Mouse (Mus musculus): ENCODE data around the gene Rbms1. TPM values are rescaled to one million over a fixed set of nuclear protein-coding genes. Genes with fewer than 3 reads are reported as not detected.

The Rbms1 gene
- total and polyA plus RNA-seq, 2 experiments from 2014 or later = 16.2 to 38.2 TPM

DNA sequence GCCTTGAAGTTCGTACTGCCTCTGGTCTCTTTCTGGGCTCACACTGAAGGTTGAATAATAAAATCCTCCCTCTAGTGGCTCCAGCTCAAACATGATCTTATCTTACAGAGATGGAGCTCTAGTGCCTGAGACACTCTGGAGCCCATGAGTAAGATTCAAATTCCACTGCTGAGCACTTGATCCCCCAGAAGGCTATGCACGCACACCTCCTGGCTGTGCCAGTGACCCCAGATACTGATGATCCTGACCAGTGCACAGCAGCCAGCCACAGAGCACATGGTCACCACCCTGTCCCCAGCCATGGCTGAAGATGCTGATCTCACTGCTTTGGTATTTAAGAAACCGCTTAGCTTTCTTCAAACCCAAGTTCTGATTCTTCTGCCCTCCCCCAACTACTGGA lies 215.4 kb downstream of the Rbms1 start:
- Histone ChIP-seq H3K27me3 (ENCODE audit: insufficient read depth, low read length) (no peaks in the 10 kb centered on the region), H3K4me2 (ENCODE audit: low read depth) (no peak overlapping the region), H3K9ac (no peak overlapping the region), H3K27ac (ENCODE audit: low read depth, low read length) (no peak overlapping the region), H3K4me1 (ENCODE audit: insufficient read depth) (no peaks in the 10 kb centered on the region), H3K4me3 (ENCODE audit: low read depth, low read length) (no peak overlapping the region), H3K9me3 (ENCODE audit: low read length) (no peaks in the 10 kb centered on the region), H3K36me3 (ENCODE audit: insufficient read depth) (no peaks in the 10 kb centered on the region)
- no peak for TF ChIP-seq CTCF (IDR thresholded peaks at IDR 0.05; ENCODE audit: low read depth)
- ATAC-seq = no peak
- DNase-seq = no peak
- WGBS = 87% methylated on average over 3 of the region's 3 CpGs

DNA sequence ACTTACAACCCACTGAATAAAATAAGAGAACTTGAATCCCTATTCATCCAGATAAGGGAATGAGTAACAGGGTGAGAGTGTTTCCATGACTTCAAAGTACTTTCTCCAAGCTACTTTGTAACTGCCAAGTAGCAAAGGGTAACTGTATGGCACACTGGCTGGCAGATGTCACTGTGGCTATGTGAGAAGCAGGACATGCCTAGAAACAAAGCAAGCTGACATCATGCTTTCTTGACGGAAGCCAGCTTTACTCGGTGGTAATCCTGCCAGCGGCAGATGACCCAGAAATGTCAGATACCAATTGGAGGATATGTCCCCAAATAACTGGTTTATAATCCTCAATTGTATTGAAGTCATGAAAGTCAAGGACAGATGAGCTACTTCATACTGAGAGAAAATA lies 218.3 kb downstream of the Rbms1 start:
- Histone ChIP-seq H3K4me1 (ENCODE audit: insufficient read depth) (no peaks in the 10 kb centered on the region), H3K27me3 (ENCODE audit: insufficient read depth, low read length) (no peaks in the 10 kb centered on the region), H3K36me3 (ENCODE audit: insufficient read depth) (no peaks in the 10 kb centered on the region), H3K27ac (ENCODE audit: low read depth, low read length) (no peak overlapping the region), H3K9me3 (ENCODE audit: low read length) (no peaks in the 10 kb centered on the region), H3K4me3 (ENCODE audit: low read depth, low read length) (no peak overlapping the region), H3K4me2 (ENCODE audit: low read depth) (no peak overlapping the region), H3K9ac (no peak overlapping the region)
- no peak for TF ChIP-seq CTCF (IDR thresholded peaks at IDR 0.05; ENCODE audit: low read depth)
- WGBS = 54% methylated on average over 3 of the region's 3 CpGs
- DNase-seq (no peak), ATAC-seq (no peak)

- H3K4me3 ChIP-seq (ENCODE audit: low read depth, low read length) = no peak overlapping the region
- no peaks in the 10 kb centered on the region for H3K27me3 ChIP-seq (ENCODE audit: insufficient read depth, low read length)
- no peak overlapping the region for H3K27ac ChIP-seq (ENCODE audit: low read depth, low read length)
- H3K9ac ChIP-seq = no peak overlapping the region
- no peak overlapping the region for H3K4me2 ChIP-seq (ENCODE audit: low read depth)
- H3K36me3 ChIP-seq (ENCODE audit: insufficient read depth) = no peaks in the 10 kb centered on the region
- H3K9me3 ChIP-seq (ENCODE audit: low read length) = no peaks in the 10 kb centered on the region
- ATAC-seq = no peak
- TF ChIP-seq CTCF (IDR thresholded peaks at IDR 0.05; ENCODE audit: low read depth) = no peak
- 82% methylated on average over 10 of the region's 10 CpGs for WGBS
- no peaks in the 10 kb centered on the region for H3K4me1 ChIP-seq (ENCODE audit: insufficient read depth)
- no peak for DNase-seq
These were observed 223.4 kb downstream of the Rbms1 start for GRCm38 (mm10) chr2:60739389-60740137.

GRCm38 (mm10) chr2:60730929-60731328 lies 232.1 kb downstream of the Rbms1 start:
- Histone ChIP-seq H3K4me1 (ENCODE audit: insufficient read depth) (no peaks in the 10 kb centered on the region), H3K4me2 (ENCODE audit: low read depth) (no peak overlapping the region), H3K9me3 (ENCODE audit: low read length) (no peaks in the 10 kb centered on the region), H3K9ac (no peak overlapping the region), H3K36me3 (ENCODE audit: insufficient read depth) (no peaks in the 10 kb centered on the region), H3K27me3 (ENCODE audit: insufficient read depth, low read length) (no peaks in the 10 kb centered on the region), H3K27ac (ENCODE audit: low read depth, low read length) (no peak overlapping the region), H3K4me3 (ENCODE audit: low read depth, low read length) (no peak overlapping the region)
- no peak; the same call in 1 of the 2 replicates for TF ChIP-seq CTCF (IDR thresholded peaks at IDR 0.05; ENCODE audit: low read depth)
- WGBS = 53% methylated on average over 6 of the region's 6 CpGs
- no peak for DNase-seq
- ATAC-seq = no peak

DNA sequence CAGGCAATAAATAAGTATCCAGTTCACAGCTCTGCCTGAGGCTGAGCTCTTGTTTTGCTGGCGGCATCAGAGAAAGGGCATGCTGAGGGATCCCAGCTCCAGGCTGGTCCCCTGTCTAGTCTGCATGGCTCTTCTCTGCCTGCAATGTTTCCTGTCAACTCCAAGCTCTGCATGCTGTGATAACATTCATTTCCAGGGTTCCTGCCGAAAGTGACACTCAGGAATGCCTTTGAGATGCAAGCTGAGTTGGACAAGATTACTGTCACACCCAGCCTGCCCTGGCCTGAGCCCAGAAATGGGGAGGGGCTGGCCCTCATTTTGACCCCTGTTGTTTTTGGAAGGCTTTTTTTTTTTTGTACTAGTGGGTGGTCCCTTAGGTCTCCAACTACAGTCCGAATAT lies 233.0 kb downstream of the Rbms1 start:
- Histone ChIP-seq H3K9me3 (ENCODE audit: low read length) (no peaks in the 10 kb centered on the region), H3K4me3 (ENCODE audit: low read depth, low read length) (no peak overlapping the region), H3K27ac (ENCODE audit: low read depth, low read length) (no peak overlapping the region), H3K9ac (no peak overlapping the region), H3K4me2 (ENCODE audit: low read depth) (no peak overlapping the region), H3K4me1 (ENCODE audit: insufficient read depth) (no peaks in the 10 kb centered on the region), H3K27me3 (ENCODE audit: insufficient read depth, low read length) (no peaks in the 10 kb centered on the region), H3K36me3 (ENCODE audit: insufficient read depth) (no peaks in the 10 kb centered on the region)
- TF ChIP-seq CTCF (IDR thresholded peaks at IDR 0.05; ENCODE audit: low read depth) = no peak
- ATAC-seq (no peak; the same call in 1 of the 2 replicates), DNase-seq (no peak)
- 17% methylated on average over 3 of the region's 3 CpGs for WGBS

GRCm38 (mm10) chr2:60728902-60729585 lies 233.9 kb downstream of the Rbms1 start:
- Histone ChIP-seq H3K4me2 (ENCODE audit: low read depth) (no peak overlapping the region), H3K36me3 (ENCODE audit: insufficient read depth) (no peaks in the 10 kb centered on the region), H3K4me1 (ENCODE audit: insufficient read depth) (no peaks in the 10 kb centered on the region), H3K9ac (no peak overlapping the region), H3K4me3 (ENCODE audit: low read depth, low read length) (no peak overlapping the region), H3K27ac (ENCODE audit: low read depth, low read length) (no peak overlapping the region), H3K27me3 (ENCODE audit: insufficient read depth, low read length) (no peaks in the 10 kb centered on the region), H3K9me3 (ENCODE audit: low read length) (no peaks in the 10 kb centered on the region)
- ATAC-seq = no peak
- no peak for DNase-seq
- TF ChIP-seq CTCF (IDR thresholded peaks at IDR 0.05; ENCODE audit: low read depth) = no peak
- 68% methylated on average over 10 of the region's 10 CpGs for whole genome bisulfite sequencing

GRCm38 (mm10) chr2:60724660-60725059 lies 238.3 kb downstream of the Rbms1 start:
- Histone ChIP-seq H3K4me1 (ENCODE audit: insufficient read depth) (no peaks in the 10 kb centered on the region), H3K9me3 (ENCODE audit: low read length) (no peaks in the 10 kb centered on the region), H3K4me2 (ENCODE audit: low read depth) (no peak overlapping the region), H3K9ac (no peak overlapping the region), H3K27me3 (ENCODE audit: insufficient read depth, low read length) (no peaks in the 10 kb centered on the region), H3K4me3 (ENCODE audit: low read depth, low read length) (no peak overlapping the region), H3K27ac (ENCODE audit: low read depth, low read length) (no peak overlapping the region), H3K36me3 (ENCODE audit: insufficient read depth) (no peaks in the 10 kb centered on the region)
- 83% methylated on average over 2 of the region's 2 CpGs for WGBS
- ATAC-seq (no peak), DNase-seq (no peak)
- TF ChIP-seq CTCF (IDR thresholded peaks at IDR 0.05; ENCODE audit: low read depth) = no peak

Measured in forebrain, postnatal 0 days (tissue).